Comparison of ENCODE assay signal across 8 mouse cellular contexts in genomic region chr4:43045285-43045658, GRCm38 (mm10). TPM values are rescaled to one million over a fixed set of nuclear protein-coding genes. Genes with fewer than 3 reads are reported as not detected.
A peak's percentile ranks its signal among the peaks of the same experiment; 100 is the strongest.
DNase-seq lines count a peak whose midpoint lies in the region; ATAC-seq and TF ChIP-seq lines count a peak whose summit lies in the region.

No protein-coding gene starts in this region.

- no peaks in the 10 kb centered on the region for H3K36me3 ChIP-seq in heart, embryonic 11.5 days (ENCODE audit: control insufficient read depth, insufficient read depth, low read length)
- H3K36me3 ChIP-seq in ES-Bruce4 (ENCODE audit: control insufficient read depth, insufficient read depth, low read length, poor library complexity, severe bottlenecking), result no peaks in the 10 kb centered on the region
- no peaks in the 10 kb centered on the region for H3K36me3 ChIP-seq in heart, embryonic 16.5 days (ENCODE audit: control insufficient read depth, insufficient read depth)
- no peaks in the 10 kb centered on the region for H3K36me3 ChIP-seq in liver, postnatal 0 days (replicated peaks; ENCODE audit: insufficient read depth, low read length)

- H3K9ac ChIP-seq in heart, embryonic 11.5 days (ENCODE audit: low read depth, low read length), result peak overlapping the region; percentile 54
- no peak overlapping the region for H3K9ac ChIP-seq in ES-Bruce4 (ENCODE audit: low read depth, poor library complexity, severe bottlenecking)
- H3K9ac ChIP-seq in heart, embryonic 16.5 days (ENCODE audit: low read length), result peak overlapping the region; percentile 50
- H3K9ac ChIP-seq in liver, postnatal 0 days (replicated peaks), result peak overlapping the region; percentile 60

- TF ChIP-seq EP300 in ES-Bruce4 (IDR thresholded peaks at IDR 0.05; ENCODE audit: insufficient read depth, low read depth, low read length), result no peak
- no peak for TF ChIP-seq EP300 in liver, postnatal 0 days (IDR thresholded peaks at IDR 0.05; ENCODE audit: low read depth)

- H3K27ac ChIP-seq in heart, embryonic 11.5 days (ENCODE audit: low read depth, low read length), result 0 out of 2 replicates have a peak overlapping the region, but pooled peaks have one; percentile 50
- peak overlapping the region; percentile 22; the same call in 1 of the 2 replicates for H3K27ac ChIP-seq in ES-Bruce4 (ENCODE audit: insufficient read depth, low read length)
- H3K27ac ChIP-seq in heart, embryonic 16.5 days (ENCODE audit: low read length), result peak overlapping the region; percentile 76
- H3K27ac ChIP-seq in liver, postnatal 0 days (ENCODE audit: low read depth), result peak overlapping the region; percentile 86

- no peak for TF ChIP-seq CTCF in ES-Bruce4 (IDR thresholded peaks at IDR 0.05; ENCODE audit: low read depth, low read length)
- TF ChIP-seq CTCF in liver, postnatal 0 days (IDR thresholded peaks at IDR 0.05; ENCODE audit: low read depth), result no peak

- H3K27me3 ChIP-seq in heart, embryonic 11.5 days (ENCODE audit: control insufficient read depth, insufficient read depth, low read length), result no peaks in the 10 kb centered on the region
- no peaks in the 10 kb centered on the region for H3K27me3 ChIP-seq in ES-Bruce4 (ENCODE audit: control insufficient read depth, insufficient read depth, low read length, poor library complexity, severe bottlenecking)
- no peaks in the 10 kb centered on the region for H3K27me3 ChIP-seq in heart, embryonic 16.5 days (ENCODE audit: control insufficient read depth, insufficient read depth, low read length)
- no peaks in the 10 kb centered on the region for H3K27me3 ChIP-seq in liver, postnatal 0 days (ENCODE audit: insufficient read depth, low read length)

- intact Hi-C loops in heart, postnatal 36 days (cut with DNase I), result no loop called here

- WGBS in heart, embryonic 11.5 days (ENCODE audit: insufficient replicate concordance), result 5% methylated on average over 13 of the region's 13 CpGs
- WGBS in heart, embryonic 16.5 days, result 6% methylated on average over 13 of the region's 13 CpGs
- 11% methylated on average over 13 of the region's 13 CpGs for WGBS in liver, postnatal 0 days (ENCODE audit: insufficient replicate concordance)

- peak overlapping the region; percentile 56 for H3K4me3 ChIP-seq in heart, embryonic 11.5 days (ENCODE audit: low read depth, low read length)
- peak overlapping the region; percentile 59 for H3K4me3 ChIP-seq in ES-Bruce4 (ENCODE audit: low read depth, low read length)
- H3K4me3 ChIP-seq in heart, embryonic 16.5 days (ENCODE audit: low read length), result peak overlapping the region; percentile 80
- H3K4me3 ChIP-seq in liver, postnatal 0 days (ENCODE audit: low read depth, low read length), result peak overlapping the region; percentile 55

- H3K9me3 ChIP-seq in heart, embryonic 11.5 days (replicated peaks; ENCODE audit: control insufficient read depth, low read length), result no peaks in the 10 kb centered on the region
- no peaks in the 10 kb centered on the region for H3K9me3 ChIP-seq in ES-Bruce4 (replicated peaks; ENCODE audit: control insufficient read depth, insufficient read depth, low read length, poor library complexity, severe bottlenecking)
- H3K9me3 ChIP-seq in heart, embryonic 16.5 days (replicated peaks; ENCODE audit: control insufficient read depth, low read length), result no peaks in the 10 kb centered on the region
- no peaks in the 10 kb centered on the region for H3K9me3 ChIP-seq in liver, postnatal 0 days (ENCODE audit: low read length)

- no peak for TF ChIP-seq POLR2A in ES-Bruce4 (IDR thresholded peaks at IDR 0.05; ENCODE audit: insufficient read depth, low read length)

- ATAC-seq in heart, embryonic 11.5 days (replicated peaks; ENCODE audit: insufficient number of reproducible peaks, low FRiP score, low TSS enrichment), result no peak
- 0 out of 2 replicates have a peak, but pooled peaks have one; percentile 0 for ATAC-seq in heart, embryonic 16.5 days (replicated peaks; ENCODE audit: extremely low read depth, insufficient read depth, low FRiP score)
- no peak for ATAC-seq in liver, postnatal 0 days
- ATAC-seq in inflammation-experienced regulatory T-cells, adult 6 months, result no peak

- no peak for DNase-seq in heart, postnatal 36 days
- DNase-seq in liver, postnatal 0 days, result no peak
- DNase-seq in adipocyte (ENCODE audit: low spot score), result no peak
- DNase-seq in cerebellum, postnatal 10 days, result no peak

- peak overlapping the region; percentile 75 for H3K4me2 ChIP-seq in heart, embryonic 11.5 days
- peak overlapping the region; percentile 80 for H3K4me2 ChIP-seq in heart, embryonic 16.5 days (ENCODE audit: low read depth, low read length)
- peak overlapping the region; percentile 84 for H3K4me2 ChIP-seq in liver, postnatal 0 days (ENCODE audit: low read depth, low read length)

- H3K4me1 ChIP-seq in heart, embryonic 11.5 days (ENCODE audit: control insufficient read depth, insufficient read depth, low read length), result peaks cover 14% of the 10 kb centered on the region
- H3K4me1 ChIP-seq in ES-Bruce4 (ENCODE audit: control insufficient read depth, insufficient read depth, low read length), result no peaks in the 10 kb centered on the region
- H3K4me1 ChIP-seq in heart, embryonic 16.5 days (ENCODE audit: control insufficient read depth, insufficient read depth, low read length), result peaks cover 25% of the 10 kb centered on the region
- peaks cover 34% of the 10 kb centered on the region for H3K4me1 ChIP-seq in liver, postnatal 0 days (ENCODE audit: insufficient read depth)

RNA-seq across cellular contexts. Expression of gene Fam214b, which starts 0.7 kb away (rescaled TPM):
- polyA plus RNA-seq in heart, embryonic 11.5 days (2014; fragmentation: Nextera tagmentation; extraction: Ambion mirVana), result 10.8 and 11.4 TPM in 2 replicates
- 10 to 100 TPM; 26.1 to 30.0 TPM for total RNA-seq in heart, postnatal 36 days (2021)
- 11.0 and 13.2 TPM in 2 replicates for polyA plus RNA-seq in ES-Bruce4 (2011; ENCODE audit: insufficient read depth, insufficient read length, low read depth, missing spikeins)
- 14.3 and 15.4 TPM in 2 replicates for polyA plus RNA-seq in heart, embryonic 16.5 days (2015; fragmentation: Nextera tagmentation; extraction: Ambion mirVana)
- polyA plus RNA-seq in liver, postnatal 0 days (2015; fragmentation: Nextera tagmentation; extraction: Ambion mirVana), result 11.3 and 11.7 TPM in 2 replicates
- 1 to 10 TPM; 2.4 to 2.9 (median 2.6) TPM for polyA plus RNA-seq in inflammation-experienced regulatory T-cells, adult 6 months (2017; shearing (Covaris generic))

RNA-seq across cellular contexts. Expression of gene Unc13b, which starts 13.5 kb away (rescaled TPM):
- 9.3 TPM in 2 replicates for polyA plus RNA-seq in heart, embryonic 11.5 days (2014; fragmentation: Nextera tagmentation; extraction: Ambion mirVana)
- 10 to 100 TPM; 12.9 to 13.5 TPM for total RNA-seq in heart, postnatal 36 days (2021)
- polyA plus RNA-seq in ES-Bruce4 (2011; ENCODE audit: insufficient read depth, insufficient read length, low read depth, missing spikeins), result 19.9 and 23.1 TPM in 2 replicates
- polyA plus RNA-seq in heart, embryonic 16.5 days (2015; fragmentation: Nextera tagmentation; extraction: Ambion mirVana), result 9.1 and 11.3 TPM in 2 replicates
- polyA plus RNA-seq in liver, postnatal 0 days (2015; fragmentation: Nextera tagmentation; extraction: Ambion mirVana), result 0.37 and 0.52 TPM in 2 replicates
- under 1 TPM in 2 of 3 experiments, not detected in 1; 0.23 to 0.38 TPM for polyA plus RNA-seq in inflammation-experienced regulatory T-cells, adult 6 months (2017; shearing (Covaris generic))

RNA-seq across cellular contexts. Expression of gene Stoml2, which starts 13.8 kb away (rescaled TPM):
- polyA plus RNA-seq in heart, embryonic 11.5 days (2014; fragmentation: Nextera tagmentation; extraction: Ambion mirVana), result 251 and 255 TPM in 2 replicates
- total RNA-seq in heart, postnatal 36 days (2021), result 100 to 1,000 TPM; 108 to 115 TPM
- polyA plus RNA-seq in ES-Bruce4 (2011; ENCODE audit: insufficient read depth, insufficient read length, low read depth, missing spikeins), result 177 and 187 TPM in 2 replicates
- 222 and 234 TPM in 2 replicates for polyA plus RNA-seq in heart, embryonic 16.5 days (2015; fragmentation: Nextera tagmentation; extraction: Ambion mirVana)
- 114 and 116 TPM in 2 replicates for polyA plus RNA-seq in liver, postnatal 0 days (2015; fragmentation: Nextera tagmentation; extraction: Ambion mirVana)
- polyA plus RNA-seq in inflammation-experienced regulatory T-cells, adult 6 months (2017; shearing (Covaris generic)), result 100 to 1,000 TPM; 138 to 146 (median 139) TPM

RNA-seq across cellular contexts. Expression of gene Pigo, which starts 19.7 kb away (rescaled TPM):
- 13.2 and 13.6 TPM in 2 replicates for polyA plus RNA-seq in heart, embryonic 11.5 days (2014; fragmentation: Nextera tagmentation; extraction: Ambion mirVana)
- total RNA-seq in heart, postnatal 36 days (2021), result 10 to 100 TPM; 20.1 to 23.2 TPM
- polyA plus RNA-seq in ES-Bruce4 (2011; ENCODE audit: insufficient read depth, insufficient read length, low read depth, missing spikeins), result 22.3 and 25.5 TPM in 2 replicates
- polyA plus RNA-seq in heart, embryonic 16.5 days (2015; fragmentation: Nextera tagmentation; extraction: Ambion mirVana), result 15.8 and 17.8 TPM in 2 replicates
- 7.6 and 8.3 TPM in 2 replicates for polyA plus RNA-seq in liver, postnatal 0 days (2015; fragmentation: Nextera tagmentation; extraction: Ambion mirVana)
- polyA plus RNA-seq in inflammation-experienced regulatory T-cells, adult 6 months (2017; shearing (Covaris generic)), result 10 to 100 TPM; 10.5 to 22.3 (median 12.0) TPM

RNA-seq across cellular contexts. Expression of gene Fancg, which starts 35.0 kb away (rescaled TPM):
- polyA plus RNA-seq in heart, embryonic 11.5 days (2014; fragmentation: Nextera tagmentation; extraction: Ambion mirVana), result 11.0 and 11.5 TPM in 2 replicates
- total RNA-seq in heart, postnatal 36 days (2021), result 1 to 10 TPM; 2.6 to 3.2 TPM
- polyA plus RNA-seq in ES-Bruce4 (2011; ENCODE audit: insufficient read depth, insufficient read length, low read depth, missing spikeins), result 12.8 and 13.8 TPM in 2 replicates
- 12.9 and 13.0 TPM in 2 replicates for polyA plus RNA-seq in heart, embryonic 16.5 days (2015; fragmentation: Nextera tagmentation; extraction: Ambion mirVana)
- 4.5 and 5.5 TPM in 2 replicates for polyA plus RNA-seq in liver, postnatal 0 days (2015; fragmentation: Nextera tagmentation; extraction: Ambion mirVana)
- 10 to 100 TPM; 22.9 to 41.7 (median 31.8) TPM for polyA plus RNA-seq in inflammation-experienced regulatory T-cells, adult 6 months (2017; shearing (Covaris generic))

Comparison
In these comparisons a context has a peak if more than half of its experiments do, and no peak if none do; other contexts are left out.
1. H3K27ac ChIP-seq: peak in every context shown above with its lines; median percentile 86 in liver, postnatal 0 days; 76 in heart, embryonic 16.5 days; 50 in heart, embryonic 11.5 days; 22 in ES-Bruce4.